ENCODE assay signal across 8 mouse cellular contexts in genomic region chr1:86358906-86359797, GRCm38 (mm10). TPM values are rescaled to one million over a fixed set of nuclear protein-coding genes. Genes with fewer than 3 reads are reported as not detected.
A peak's percentile ranks its signal among the peaks of the same experiment; 100 is the strongest.
DNase-seq lines count a peak whose midpoint lies in the region; ATAC-seq lines count a peak whose summit lies in the region.

TSS of gene Ncl (minus strand) at chr1:86359400.

- peak; percentile 99 for DNase-seq in adipocyte (ENCODE audit: low spot score)
- peak; percentile 98 for DNase-seq in embryo, embryonic 10 days (ENCODE audit: low spot score)
- peak; percentile 96 for DNase-seq in gastrocnemius, postnatal 10 days
- DNase-seq in induced T-regulatory cell, adult 2 months (ENCODE audit: low read depth), result peak; percentile 99
- peak; percentile 98 for DNase-seq in left cerebral cortex, adult 9 months (ENCODE audit: low spot score in 2 of 2)
- DNase-seq in right cerebral cortex, postnatal 14 days, result peak; percentile 96
- DNase-seq in urinary bladder, postnatal 36 days (ENCODE audit: low spot score in 2 of 2), result peak; percentile 94 to 98

- peak; percentile 73 for ATAC-seq in megakaryocyte progenitor cell, adult 5-6 weeks (replicated peaks; ENCODE audit: poor library complexity)

RNA-seq across cellular contexts. Expression of gene Ncl, which starts in this region (rescaled TPM):
- total RNA-seq in gastrocnemius, postnatal 10 days (2021), result 100 to 1,000 TPM; 143 to 165 TPM
- 728 and 799 TPM in 2 replicates for total RNA-seq in megakaryocyte progenitor cell, adult 5-6 weeks (2015)
- 665 and 1,023 TPM in 2 replicates for total RNA-seq in megakaryocyte progenitor cell, adult 5-6 weeks (2017)

Comparison
In these comparisons a context has a peak if more than half of its experiments do, and no peak if none do; other contexts are left out.
1. Peak in every context shown above with its lines: DNase-seq and ATAC-seq.
2. RNA of gene Ncl (total RNA-seq): 665 to 1,023 TPM in megakaryocyte progenitor cell, adult 5-6 weeks; 143 to 165 TPM in gastrocnemius, postnatal 10 days; every median in the first group is over 4 times any median in the second.